Mouse (Mus musculus) limb, embryonic 14.5 days (tissue): ENCODE measurements at regions not wholly inside any gene's neighbourhood (a gene's known extent, or its start where the extent isn't known, plus 50 kb on each side); places are given as distances from the start of the nearest gene placed in this dataset.

Experiments
- ATAC-seq: fragments of 200-750 bp; cut with Nextera tagmentation; 2 replicates; pipeline ENCODE4 v1.8.0; 2017; ENCODE audit warnings: low read depth, moderate number of reproducible peaks, moderate TSS enrichment; ENCODE audit not compliant: low FRiP score
- DNase-seq: peaks from one replicate; pipeline ENCODE4 v3.0.0-alpha.2; 2015; ENCODE audit warnings: low spot score
- H3K27ac ChIP-seq: fragments of 300-500 bp; sonication (generic); replicated peaks from 2 replicates; pipeline ENCODE4 v1.5.1; 2014; ENCODE audit warnings: low read depth, mild to moderate bottlenecking, low read length, moderate library complexity, mixed read lengths
- H3K27me3 ChIP-seq: fragments of 300-500 bp; sonication (generic); 2 replicates; pipeline ENCODE4 v1.6.1; 2014; ENCODE audit warnings: low read length, mixed read lengths; ENCODE audit not compliant: control insufficient read depth, insufficient read depth
- H3K36me3 ChIP-seq: fragments of 300-500 bp; sonication (generic); 2 replicates; pipeline ENCODE4 v1.6.1; 2014; ENCODE audit warnings: mild to moderate bottlenecking, low read length, moderate library complexity, mixed read lengths; ENCODE audit not compliant: control insufficient read depth, insufficient read depth
- H3K4me1 ChIP-seq: fragments of 300-500 bp; sonication (generic); 2 replicates; pipeline ENCODE4 v1.6.1; 2014; ENCODE audit warnings: antibody characterized with exemption, low read length, mixed read lengths; ENCODE audit not compliant: control insufficient read depth, insufficient read depth
- H3K4me2 ChIP-seq: fragments of 300-500 bp; sonication (generic); replicated peaks from 2 replicates; pipeline ENCODE4 v1.6.1; 2014; ENCODE audit warnings: low read depth, mild to moderate bottlenecking, low read length, moderate library complexity; ENCODE audit not compliant: severe bottlenecking
- H3K4me3 ChIP-seq: fragments of 300-500 bp; sonication (generic); replicated peaks from 2 replicates; pipeline ENCODE4 v1.5.1; 2014; ENCODE audit warnings: low read length
- H3K9ac ChIP-seq: fragments of 300-500 bp; sonication (generic); 2 replicates; pipeline ENCODE4 v1.6.1; 2014; ENCODE audit warnings: mild to moderate bottlenecking, low read depth, low read length, moderate library complexity; ENCODE audit not compliant: severe bottlenecking
- H3K9me3 ChIP-seq: fragments of 300-500 bp; sonication (generic); 2 replicates; pipeline ENCODE4 v1.6.1; 2016; ENCODE audit warnings: low read length; ENCODE audit not compliant: control insufficient read depth
- POLR2A ChIP-seq: fragments of 200-500 bp; IDR thresholded peaks from 2 replicates; pipeline ENCODE4 v1.8.0; 2012; ENCODE audit warnings: inconsistent platforms, mild to moderate bottlenecking, moderate library complexity, borderline replicate concordance; ENCODE audit not compliant: insufficient read depth, insufficient read length; ENCODE audit errors: extremely low read depth
- WGBS: fragments of 180-500 bp; shearing (Covaris S2); extraction: QIAGEN DNeasy Blood & Tissue Kit; methylation state at CpG from one replicate; pipeline ENCODE4 v1.1.7; 2014; 5-methylcytosine and 5-hydroxymethylcytosine counted together

DNA sequence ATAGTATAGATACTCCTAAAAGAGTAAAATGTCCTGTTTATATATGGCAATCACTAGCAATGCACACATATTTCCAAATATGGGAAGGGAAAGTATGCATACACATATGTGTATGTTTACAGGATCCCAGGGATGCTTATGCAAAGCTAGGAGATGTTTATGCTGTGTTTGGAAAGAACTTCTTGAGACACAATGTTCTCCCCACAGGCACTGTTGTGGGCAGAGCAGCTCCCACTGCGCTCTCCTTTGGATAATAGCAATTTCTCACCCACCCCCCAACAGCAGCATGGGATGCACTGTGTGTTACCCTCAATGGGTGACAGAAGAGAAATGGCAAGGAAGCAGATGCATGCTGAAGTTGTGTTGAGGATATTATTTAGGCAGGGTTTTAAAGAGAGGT, 491.7 kb upstream of the Pkn2 start:
- H3K4me3 ChIP-seq, result no peak overlapping the region
- H3K4me1 ChIP-seq, result peaks cover 13% of the 10 kb centered on the region
- no peak overlapping the region for H3K9ac ChIP-seq
- TF ChIP-seq POLR2A, result no peak
- DNase-seq (no peak), ATAC-seq (no peak)
- no peaks in the 10 kb centered on the region for H3K36me3 ChIP-seq
- H3K9me3 ChIP-seq, result no peaks in the 10 kb centered on the region
- no peak overlapping the region for H3K27ac ChIP-seq
- H3K27me3 ChIP-seq, result no peaks in the 10 kb centered on the region
- H3K4me2 ChIP-seq, result no peak overlapping the region
- WGBS, result 100% methylated on average over 1 of the region's 1 CpGs

DNA sequence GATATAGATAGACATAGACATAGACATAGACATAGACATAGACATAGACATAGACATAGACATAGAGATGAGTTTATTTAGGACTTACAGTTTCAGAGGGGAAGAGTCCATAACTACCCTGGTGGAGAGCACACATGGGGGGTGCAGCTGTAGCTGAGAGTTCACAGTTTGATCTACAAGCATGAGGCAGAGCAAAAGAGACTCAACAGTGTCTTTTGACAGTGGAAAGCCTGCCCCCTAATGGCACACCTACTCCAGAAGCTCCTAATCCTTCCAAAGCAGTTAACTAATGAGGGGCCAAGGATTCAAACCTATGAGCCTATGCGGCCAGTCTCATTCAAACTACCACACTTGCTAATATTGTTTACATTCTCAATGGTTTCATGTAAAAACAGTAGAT, 487.2 kb upstream of the Pkn2 start:
- no peak for DNase-seq
- no peak overlapping the region for H3K9ac ChIP-seq
- H3K27me3 ChIP-seq, result no peaks in the 10 kb centered on the region
- no peaks in the 10 kb centered on the region for H3K4me1 ChIP-seq
- H3K9me3 ChIP-seq, result no peaks in the 10 kb centered on the region
- no peak for TF ChIP-seq POLR2A
- no peak overlapping the region for H3K4me2 ChIP-seq
- H3K36me3 ChIP-seq, result no peaks in the 10 kb centered on the region
- no peak for ATAC-seq
- no peak overlapping the region for H3K27ac ChIP-seq
- no peak overlapping the region for H3K4me3 ChIP-seq
- WGBS, result 95% methylated on average over 1 of the region's 1 CpGs

DNA sequence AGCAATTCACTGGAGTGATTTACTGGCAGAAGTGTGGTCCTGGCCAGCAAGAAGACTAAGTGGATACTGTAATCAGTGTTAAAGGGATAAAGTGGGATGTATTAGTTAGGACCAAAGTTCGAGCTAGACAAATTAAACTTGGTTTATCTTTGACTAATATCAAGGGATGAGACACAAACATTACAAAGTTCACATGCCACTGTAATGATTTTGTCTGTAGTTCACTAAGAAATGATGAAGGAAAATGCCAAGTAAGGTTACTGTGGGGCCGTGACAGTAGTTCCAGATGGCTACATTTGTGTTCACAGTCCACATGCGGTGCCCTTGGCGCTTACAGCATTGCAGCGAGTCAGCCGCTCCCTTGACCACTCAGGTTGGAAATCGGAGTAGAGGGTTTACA, 458.2 kb upstream of the Pkn2 start:
- no peaks in the 10 kb centered on the region for H3K9me3 ChIP-seq
- no peak overlapping the region for H3K27ac ChIP-seq
- DNase-seq (no peak), ATAC-seq (no peak)
- H3K4me1 ChIP-seq, result no peaks in the 10 kb centered on the region
- WGBS, result 87% methylated on average over 7 of the region's 7 CpGs
- H3K27me3 ChIP-seq, result no peaks in the 10 kb centered on the region
- no peak for TF ChIP-seq POLR2A
- no peak overlapping the region for H3K4me3 ChIP-seq
- no peaks in the 10 kb centered on the region for H3K36me3 ChIP-seq
- no peak overlapping the region for H3K4me2 ChIP-seq
- H3K9ac ChIP-seq, result no peak overlapping the region

DNA sequence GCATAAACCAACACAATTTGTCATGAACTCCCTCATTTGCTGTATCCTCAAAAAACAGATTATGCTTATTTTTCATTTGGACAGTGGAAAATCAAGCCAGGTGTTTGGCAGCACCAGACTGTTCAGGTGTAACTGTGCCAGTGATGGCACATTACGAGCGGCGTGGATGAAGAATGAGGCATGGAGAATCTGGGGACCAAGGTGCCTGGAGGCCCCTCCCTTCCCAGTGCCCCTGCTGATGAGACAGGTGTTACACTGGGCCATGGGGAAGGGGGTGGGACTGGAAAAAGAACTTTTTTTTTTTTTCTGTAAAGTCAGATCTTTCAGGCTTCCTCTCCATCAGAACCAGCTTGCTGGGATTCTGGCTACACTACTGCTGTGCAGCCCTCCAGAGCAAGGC, 451.5 kb upstream of the Pkn2 start:
- TF ChIP-seq POLR2A, result no peak
- H3K27ac ChIP-seq, result no peak overlapping the region
- H3K27me3 ChIP-seq, result no peaks in the 10 kb centered on the region
- 90% methylated on average over 3 of the region's 3 CpGs for WGBS
- no peak overlapping the region for H3K4me2 ChIP-seq
- no peaks in the 10 kb centered on the region for H3K4me1 ChIP-seq
- no peak overlapping the region for H3K4me3 ChIP-seq
- ATAC-seq (no peak), DNase-seq (no peak)
- no peak overlapping the region for H3K9ac ChIP-seq
- H3K9me3 ChIP-seq, result no peaks in the 10 kb centered on the region
- no peaks in the 10 kb centered on the region for H3K36me3 ChIP-seq

DNA sequence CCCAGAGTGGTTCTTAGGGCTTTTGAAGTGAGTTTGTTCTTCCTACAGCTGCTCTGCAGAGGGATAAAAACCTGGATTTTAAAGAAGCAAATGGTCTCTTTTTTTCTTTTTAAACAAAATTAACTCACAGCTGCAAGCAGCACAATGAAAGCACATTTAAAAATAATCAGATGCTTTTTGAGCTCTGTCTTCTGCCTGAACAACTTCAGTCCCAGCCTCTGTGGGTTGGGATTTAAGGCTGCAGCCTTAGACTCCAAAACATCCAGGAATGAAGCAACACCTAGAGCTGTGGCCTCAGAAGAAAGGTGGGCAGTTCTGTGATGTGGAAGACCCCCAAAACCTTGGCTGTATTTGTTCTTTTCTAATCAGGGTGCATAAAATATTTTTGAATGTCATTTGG, 446.7 kb upstream of the Pkn2 start:
- H3K27me3 ChIP-seq, result no peaks in the 10 kb centered on the region
- no peak for TF ChIP-seq POLR2A
- no peaks in the 10 kb centered on the region for H3K4me1 ChIP-seq
- no peaks in the 10 kb centered on the region for H3K36me3 ChIP-seq
- no peaks in the 10 kb centered on the region for H3K9me3 ChIP-seq
- DNase-seq (no peak), ATAC-seq (no peak)
- no peak overlapping the region for H3K4me2 ChIP-seq
- no peak overlapping the region for H3K4me3 ChIP-seq
- H3K27ac ChIP-seq, result no peak overlapping the region
- H3K9ac ChIP-seq, result no peak overlapping the region

DNA sequence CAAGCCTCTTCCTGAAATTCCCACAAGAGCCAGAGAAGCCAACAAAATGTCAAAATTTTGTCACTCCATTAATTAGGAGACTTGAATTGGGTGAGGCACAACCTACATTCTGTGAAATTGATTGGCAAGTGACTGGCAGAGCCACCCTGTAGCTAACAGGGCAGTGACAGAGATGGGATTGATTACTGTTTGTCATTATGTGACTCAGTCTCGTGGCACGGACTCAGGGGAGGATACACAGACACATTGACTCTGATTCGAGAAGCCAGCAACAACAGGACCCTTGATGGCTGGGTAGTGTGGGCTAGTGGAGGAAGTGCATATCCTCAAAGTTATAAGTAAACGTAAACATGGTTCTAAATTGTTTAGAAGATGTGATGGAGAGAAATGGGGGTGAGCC, 445.8 kb upstream of the Pkn2 start:
- Histone ChIP-seq H3K4me3 (no peak overlapping the region), H3K4me1 (no peaks in the 10 kb centered on the region), H3K27ac (no peak overlapping the region), H3K36me3 (no peaks in the 10 kb centered on the region), H3K4me2 (no peak overlapping the region), H3K9me3 (no peaks in the 10 kb centered on the region), H3K27me3 (no peaks in the 10 kb centered on the region), H3K9ac (no peak overlapping the region)
- 65% methylated on average over 4 of the region's 4 CpGs for WGBS
- no peak for ATAC-seq
- DNase-seq, result no peak
- no peak for TF ChIP-seq POLR2A
